Mouse (Mus musculus): Measurements from ENCODE around the gene Ctsd.
A peak's percentile ranks its signal among the peaks of the same experiment; 100 is the strongest.
"Not testable (repeated sequence)": the region's sequence is repeated elsewhere in the genome, so short reads cannot be mapped to it uniquely, and the experiment has no call there.

Gene Ctsd

DNA sequence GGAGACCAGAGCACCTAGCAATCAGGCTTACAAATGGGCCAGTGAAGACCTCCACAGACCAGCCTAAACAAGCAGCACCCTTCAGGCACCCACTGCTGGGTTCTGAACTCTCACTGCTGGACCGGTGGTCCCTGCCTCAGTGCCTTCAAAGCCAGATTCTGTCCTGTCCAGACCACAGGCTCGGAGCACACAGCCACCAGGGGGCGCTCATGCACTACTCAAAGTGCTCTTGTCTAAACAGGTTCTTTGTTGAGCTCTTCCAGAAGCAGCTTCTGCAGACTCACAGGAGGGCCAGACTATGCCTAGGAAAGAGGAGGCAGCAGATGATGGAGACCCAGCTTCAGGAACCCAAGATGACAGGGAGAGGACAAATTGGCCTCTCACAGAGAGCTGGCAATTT lies 53.6 kb downstream of the Ctsd start:
- DNase-seq (ENCODE audit: low spot score), result peak; percentile 92

DNA sequence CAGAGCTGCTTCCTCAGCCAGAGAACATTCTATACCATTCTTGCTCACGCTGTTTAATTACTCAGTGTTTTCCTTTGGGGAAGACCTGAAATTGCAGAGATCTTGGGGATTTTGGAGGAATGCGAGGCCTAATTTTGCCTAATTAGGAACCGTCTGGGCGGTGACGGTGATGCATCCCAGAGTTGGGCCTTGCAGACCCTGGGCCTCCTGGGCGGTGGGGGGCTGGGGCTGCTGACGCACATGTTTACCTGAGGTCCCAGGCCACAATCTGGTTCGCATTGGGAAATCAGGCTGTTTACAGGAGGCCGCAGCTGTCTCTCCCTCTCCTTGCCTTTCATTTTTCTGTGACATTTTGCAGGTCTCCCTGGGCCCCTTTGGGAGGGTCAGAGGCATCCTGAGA lies 55.1 kb downstream of the Ctsd start:
- DNase-seq (ENCODE audit: low spot score), result not testable (repeated sequence)

DNA sequence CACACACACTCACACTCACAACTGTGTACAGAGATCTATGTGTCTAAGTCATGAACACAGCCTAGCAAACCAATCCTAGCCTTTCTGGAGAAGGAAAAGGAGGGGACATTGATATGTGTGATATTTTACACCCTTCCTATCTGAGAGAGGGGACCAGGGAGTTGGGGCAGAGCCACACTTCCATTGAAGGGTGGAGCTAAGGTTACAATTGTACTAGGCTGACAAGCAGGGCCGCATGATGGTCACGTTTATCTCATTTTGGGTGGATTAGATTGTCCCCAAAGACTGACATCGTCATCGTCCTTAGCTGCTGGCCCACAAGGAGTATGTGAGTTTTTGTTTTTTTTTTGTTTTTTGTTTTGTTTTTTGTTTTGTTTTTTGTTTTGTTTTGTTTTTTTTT lies 56.6 kb downstream of the Ctsd start:
- no peak for DNase-seq (ENCODE audit: low spot score)

DNA sequence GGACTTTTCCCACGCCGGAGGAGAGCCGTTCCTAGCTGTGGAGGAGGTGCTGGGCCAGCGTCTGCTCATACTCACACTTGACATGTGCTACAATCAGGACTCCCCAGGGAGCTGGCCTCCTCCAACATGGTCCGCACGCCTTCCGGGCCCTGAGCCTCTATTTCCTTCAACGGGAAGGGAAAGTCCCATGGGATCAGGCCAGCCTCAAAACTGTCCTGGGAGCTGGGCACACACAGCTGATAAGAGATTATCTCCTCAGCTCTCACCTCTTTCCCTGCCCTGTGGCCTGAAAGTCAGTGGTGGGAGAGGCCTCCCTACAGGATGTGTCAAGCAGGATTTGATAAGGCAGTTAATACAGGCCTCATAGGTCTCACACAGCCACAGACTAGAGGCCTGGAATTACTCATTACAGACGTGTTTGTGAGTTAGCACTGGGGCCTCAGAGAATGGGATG lies 57.5 kb downstream of the Ctsd start:
- peak; percentile 84 for DNase-seq (ENCODE audit: low spot score)

DNA sequence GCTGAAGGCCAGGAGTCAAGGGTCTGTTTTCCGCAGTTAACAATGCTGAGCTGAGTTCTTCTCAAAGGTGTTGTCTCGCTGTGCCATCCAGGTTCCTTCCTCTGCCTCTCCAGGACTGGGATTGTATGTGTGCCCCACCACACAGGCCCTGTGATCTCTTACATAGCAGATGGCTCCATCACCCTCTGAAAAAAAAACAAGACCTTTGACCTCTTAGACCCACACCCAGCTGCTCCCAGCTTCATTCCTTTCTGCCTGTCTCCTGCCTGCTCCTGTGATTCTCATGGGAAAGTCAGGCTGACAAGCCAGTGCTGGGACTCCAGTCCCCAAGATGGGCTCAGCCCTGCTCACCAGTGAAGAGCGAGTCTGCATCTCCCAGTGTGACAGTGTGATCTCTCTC lies 59.3 kb downstream of the Ctsd start:
- no peak for DNase-seq (ENCODE audit: low spot score)

DNA sequence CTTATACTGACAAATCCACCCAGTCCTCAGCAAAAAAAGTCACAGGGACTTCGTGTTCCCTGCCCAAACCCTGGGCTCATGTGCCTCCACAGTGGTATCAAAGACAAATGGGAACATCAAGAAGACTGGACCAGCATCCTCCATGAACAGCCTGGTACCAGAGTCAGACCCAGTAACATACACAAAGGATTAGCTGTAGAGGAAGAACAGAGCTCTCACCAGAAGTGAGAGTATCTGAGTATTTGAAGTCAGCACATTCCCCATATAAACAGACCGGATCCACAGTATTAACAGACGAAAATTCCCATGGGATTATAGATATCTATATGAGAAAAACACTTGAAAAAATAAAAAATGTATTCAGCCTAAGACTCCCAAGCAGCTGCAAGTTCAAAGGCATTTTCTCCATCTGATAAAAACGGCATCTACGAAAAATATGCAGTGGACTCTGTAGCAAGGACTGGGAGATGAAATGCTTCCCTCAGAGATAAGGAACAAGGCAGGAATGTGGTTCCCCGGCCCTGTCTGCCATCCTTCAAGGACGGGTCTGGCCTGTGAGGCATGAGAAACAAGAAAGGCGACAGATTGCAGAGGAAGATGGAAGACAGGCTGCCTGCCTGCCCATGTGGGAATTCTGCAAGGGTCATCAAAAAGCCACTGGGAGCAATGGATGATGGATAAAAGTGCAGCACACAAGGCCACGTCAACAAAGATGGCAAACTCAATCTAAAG lies 61.0 kb downstream of the Ctsd start:
- DNase-seq (ENCODE audit: low spot score), result no peak

All from MN1 (cell line).